Mouse (Mus musculus) embryonic fibroblast, embryonic 13.5 days (primary cell): ENCODE measurements around the gene Ddx1.
A peak's percentile ranks its signal among the peaks of the same experiment; 100 is the strongest.

ENCODE experiments used
- CTCF ChIP-seq: IDR thresholded peaks from 2 replicates; pipeline ENCODE4 v1.5.1; 2011; ENCODE audit warnings: mild to moderate bottlenecking, control low read depth, low read length, moderate library complexity, borderline replicate concordance; ENCODE audit not compliant: insufficient read depth
- POLR2A ChIP-seq: IDR thresholded peaks from 2 replicates; pipeline ENCODE4 v1.6.1; 2011; ENCODE audit warnings: low read depth, mild to moderate bottlenecking, control low read depth, low read length, moderate library complexity

DNA sequence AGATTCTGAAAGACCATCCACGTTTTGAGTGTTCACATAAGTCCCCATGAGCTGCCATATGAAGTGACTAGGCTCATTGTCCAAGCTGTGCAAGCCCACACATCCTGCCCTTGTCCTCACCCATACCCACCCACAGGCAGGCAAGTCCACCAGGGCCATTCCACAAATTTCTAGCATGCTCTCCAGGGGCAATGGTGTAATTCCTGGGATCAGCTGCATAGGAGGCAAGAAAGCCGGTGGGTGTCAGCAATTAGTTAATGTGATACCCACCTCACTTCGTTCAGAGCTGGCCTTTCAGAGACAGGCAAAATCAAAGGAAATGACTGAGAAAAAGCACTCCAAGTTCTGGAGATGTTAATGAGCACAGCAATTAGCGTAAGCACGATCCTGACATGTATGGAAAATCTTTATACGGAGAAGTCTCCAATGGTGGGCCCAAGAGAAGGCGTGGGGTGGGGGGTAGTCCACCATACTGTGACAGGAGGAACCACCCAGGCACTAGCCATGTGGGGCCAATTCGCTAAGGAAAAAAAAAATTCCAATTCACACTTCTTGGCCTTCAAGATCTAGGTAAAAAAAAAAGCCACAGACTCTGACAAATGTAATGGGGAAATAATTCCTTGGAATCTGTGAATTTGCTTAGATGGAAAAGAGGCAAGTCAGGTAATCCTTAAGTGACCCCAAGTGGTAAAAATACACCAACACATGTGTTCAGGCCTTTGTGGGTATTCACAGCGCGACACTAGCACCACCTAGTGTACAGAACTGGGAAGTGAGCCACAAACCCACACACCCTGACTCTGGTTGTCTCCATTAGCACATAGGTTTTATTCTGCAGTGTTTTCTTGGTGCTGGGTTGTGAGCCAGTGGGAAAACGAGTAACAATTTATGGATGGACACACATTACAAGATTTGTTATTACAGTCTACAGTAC lies 34.4 kb downstream of the Ddx1 start:
- TF ChIP-seq CTCF, result peak; percentile 91
- no peak for TF ChIP-seq POLR2A
